Mouse (Mus musculus): ENCODE measurements around the gene Bid. TPM values are rescaled to one million over a fixed set of nuclear protein-coding genes. Genes with fewer than 3 reads are reported as not detected.
"Not testable (repeated sequence)": the region's sequence is repeated elsewhere in the genome, so short reads cannot be mapped to it uniquely, and the experiment has no call there.

The Bid gene
- total RNA-seq, 2 experiments from 2014 or later, result 2.7 to 3.7 TPM

GRCm38 (mm10) chr6:120934176-120934575 lies 17.5 kb upstream of the Bid start:
- no peak for DNase-seq

- DNase-seq, result no peak
Measured at GRCm38 (mm10) chr6:120933670-120934069, 17.0 kb upstream of the Bid start.

- peak; percentile 49 for DNase-seq
Measured at GRCm38 (mm10) chr6:120932597-120932996, 15.9 kb upstream of the Bid start.

DNA sequence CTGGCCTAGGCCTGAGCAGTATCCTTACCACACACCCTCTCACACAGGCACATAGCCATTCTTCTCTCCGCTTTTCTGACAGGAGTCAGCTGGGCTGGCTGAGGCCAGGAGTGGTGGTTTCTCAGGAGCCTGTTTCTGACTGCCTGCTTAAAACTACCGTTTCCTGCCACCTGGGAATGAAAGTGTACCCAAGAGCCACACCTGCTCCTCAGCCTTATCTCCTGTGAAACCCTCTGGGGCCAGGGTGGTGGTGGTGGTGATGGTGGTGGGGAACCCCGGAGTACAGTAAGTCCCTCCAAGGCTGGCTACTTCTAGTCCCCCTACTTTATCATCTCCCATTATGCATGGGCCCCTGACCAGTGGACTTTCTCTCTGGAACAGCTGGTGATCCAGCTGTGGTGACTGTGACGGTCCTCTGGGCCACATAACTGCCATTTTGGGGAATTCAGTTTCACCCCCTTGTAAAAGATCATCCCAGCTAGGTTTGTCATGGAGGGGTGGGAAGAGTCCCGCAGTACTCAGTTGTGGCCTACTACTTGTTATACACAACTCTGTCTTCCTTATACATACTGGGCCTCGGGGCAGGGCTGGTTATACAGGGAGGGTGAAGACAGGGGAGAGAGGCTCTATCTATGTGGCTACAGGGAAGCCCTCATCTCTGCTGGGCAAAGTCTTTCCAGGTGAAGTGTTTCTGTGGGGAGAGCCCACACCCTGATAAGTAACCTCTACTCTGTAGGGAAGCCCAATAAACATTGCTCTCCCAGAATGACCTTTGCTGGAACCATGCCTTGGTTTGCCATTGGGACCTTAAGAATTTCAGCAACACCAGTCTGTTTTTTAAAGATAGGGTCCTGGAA lies 14.0 kb upstream of the Bid start:
- DNase-seq, result no peak

DNA sequence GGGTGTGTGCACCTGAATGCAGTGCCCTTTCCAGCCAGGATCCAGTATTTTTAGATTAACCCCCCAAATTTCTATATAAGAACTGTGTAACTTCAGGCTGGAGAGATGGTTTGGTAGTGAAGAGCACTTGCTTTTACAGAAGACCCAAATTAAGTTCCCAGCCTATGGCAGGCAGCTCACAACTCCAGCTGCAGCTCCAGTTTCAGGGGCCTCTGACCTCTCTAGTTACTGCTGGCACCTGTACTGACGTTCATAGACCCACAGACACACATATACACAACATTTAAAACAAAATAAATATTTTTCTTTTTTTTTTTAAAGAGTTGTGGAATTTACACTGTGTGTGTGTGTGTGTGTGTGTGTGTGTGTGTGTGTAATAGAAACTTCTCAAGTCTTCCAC lies 12.8 kb upstream of the Bid start:
- no peak for DNase-seq

GRCm38 (mm10) chr6:120927765-120928164 lies 11.1 kb upstream of the Bid start:
- peak; percentile 46 for DNase-seq

DNA sequence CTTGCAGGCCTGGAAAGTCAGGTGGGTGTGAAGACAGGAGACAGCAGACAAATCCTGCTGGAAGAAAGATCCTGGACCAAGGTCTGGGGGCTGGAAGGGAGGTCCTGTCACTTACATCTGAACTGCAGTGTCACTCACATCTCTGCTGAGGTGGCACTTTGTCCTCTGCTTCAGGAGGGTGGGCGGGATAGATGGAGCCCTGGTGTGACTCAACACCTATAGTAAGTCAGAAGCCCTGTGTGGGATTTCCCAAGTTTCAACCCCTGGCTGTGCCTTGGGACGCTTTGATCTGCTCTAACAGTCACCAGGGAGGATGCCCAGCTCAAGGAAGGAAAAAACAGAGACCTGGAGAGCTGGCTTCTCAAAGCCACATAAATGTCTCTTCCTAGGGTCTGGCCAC lies 10.2 kb upstream of the Bid start:
- DNase-seq, result no peak

DNA sequence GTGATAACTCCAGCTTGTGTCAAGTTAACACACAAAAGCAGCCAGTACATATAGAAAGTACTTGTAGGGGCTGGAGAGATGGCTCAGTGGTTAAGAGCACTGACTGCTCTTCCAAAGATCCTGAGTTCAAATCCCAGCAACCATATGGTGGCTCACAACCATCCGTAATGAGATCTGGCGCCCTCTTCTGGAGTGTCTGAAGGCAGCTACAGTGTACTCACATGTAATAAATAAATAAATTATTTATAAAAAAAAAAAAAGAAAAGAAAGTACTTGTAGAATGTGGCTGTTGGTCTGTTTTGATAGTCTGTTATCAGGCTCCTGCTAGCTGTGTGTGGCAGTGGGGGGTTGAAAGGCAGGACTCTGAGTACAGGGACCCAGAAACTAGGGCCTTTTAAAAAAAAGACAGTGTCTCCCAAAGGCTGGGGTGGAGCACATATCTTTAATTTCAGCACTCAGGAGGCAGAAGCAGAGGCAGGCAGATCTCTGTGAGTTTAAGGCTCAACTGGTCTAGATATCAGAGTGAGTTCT lies 8.2 kb upstream of the Bid start:
- not testable (repeated sequence) for DNase-seq

- DNase-seq, result no peak
Measured at GRCm38 (mm10) chr6:120917975-120918374, 1.3 kb upstream of the Bid start.

DNA sequence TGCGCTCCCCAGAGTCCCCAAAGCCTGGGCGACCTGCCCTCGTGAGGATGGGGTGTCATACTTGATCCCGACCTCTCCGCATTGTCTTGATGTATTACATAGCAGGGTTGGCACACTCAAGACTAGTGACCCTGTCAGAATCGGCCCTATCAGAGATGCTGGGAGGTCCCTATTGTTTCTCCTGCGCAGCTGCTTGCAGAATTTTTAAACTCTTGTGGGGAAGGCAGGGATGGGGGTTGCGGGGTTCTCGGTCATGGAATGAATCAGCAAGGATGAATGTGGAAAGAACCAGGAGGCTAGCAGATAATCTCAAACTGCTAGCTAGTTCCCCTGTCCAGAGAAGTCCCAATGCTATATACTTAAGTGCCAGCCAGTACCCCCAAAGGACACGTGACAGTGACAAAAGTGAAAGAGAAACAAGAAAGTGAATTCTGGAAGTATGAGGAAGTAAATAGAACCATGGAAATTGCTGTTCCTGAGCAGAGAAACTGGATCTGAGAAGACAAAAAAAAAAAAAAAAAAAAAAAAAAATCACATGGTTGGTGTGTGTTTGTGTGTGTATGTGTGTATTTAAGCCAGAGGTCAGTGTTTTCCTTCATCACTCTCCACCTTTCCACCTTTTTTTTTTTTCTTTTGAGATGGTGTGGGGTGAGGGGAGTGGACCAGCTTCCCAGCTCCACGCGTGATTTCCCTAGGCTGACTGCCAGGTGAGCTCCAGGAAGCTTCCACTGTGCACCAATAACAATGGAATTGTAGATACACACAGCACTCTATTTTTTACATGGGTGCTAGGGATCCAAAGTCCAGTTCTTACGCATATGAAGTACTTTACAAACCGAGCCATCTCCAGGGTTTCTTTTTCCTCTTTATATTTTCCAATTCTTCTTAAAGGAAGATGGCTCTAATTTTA lies 574 bp upstream of the Bid start:
- DNase-seq, result not testable (repeated sequence)

DNA sequence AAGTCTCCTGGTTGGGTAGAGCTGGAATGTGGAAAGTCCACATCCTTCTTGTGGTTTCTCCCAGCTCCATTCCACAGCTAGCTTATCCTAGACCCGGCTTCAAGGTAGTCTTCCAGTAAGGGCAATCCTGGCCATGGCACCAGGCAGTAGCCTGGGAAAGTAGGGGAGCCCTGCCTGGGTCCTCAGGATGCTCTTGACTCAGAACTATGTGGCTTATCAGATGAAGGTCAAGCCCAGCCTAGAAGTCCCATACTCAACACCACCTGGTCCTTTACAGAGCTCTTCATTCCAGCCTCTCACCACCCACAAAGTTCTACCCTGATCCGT lies 1.0 kb downstream of the Bid start:
- DNase-seq, result no peak

GRCm38 (mm10) chr6:120914911-120915648 lies 1.6 kb downstream of the Bid start:
- peak; percentile 43 for DNase-seq

DNA sequence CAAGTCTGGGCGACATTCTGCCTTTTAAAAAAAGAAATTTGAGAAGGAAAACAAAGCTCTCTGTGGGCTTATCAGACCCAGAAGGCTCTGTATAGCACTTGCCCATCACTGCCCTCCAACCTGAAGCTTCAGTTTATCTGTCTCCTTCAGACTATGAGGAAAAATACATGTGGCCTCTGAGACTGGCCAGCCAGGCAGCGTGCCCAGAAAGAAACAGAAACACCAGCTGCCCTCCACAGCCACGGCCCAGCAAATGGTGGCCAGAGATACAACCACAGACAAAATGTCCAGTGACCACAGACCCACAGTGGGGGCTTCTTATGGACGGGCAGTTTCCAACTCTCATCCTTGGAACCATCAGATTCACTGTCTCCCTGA lies 2.1 kb downstream of the Bid start:
- no peak for DNase-seq

- no peak for DNase-seq
Measured at GRCm38 (mm10) chr6:120913783-120914182, 2.9 kb downstream of the Bid start.

GRCm38 (mm10) chr6:120912931-120913330 lies 3.7 kb downstream of the Bid start:
- peak; percentile 51 for DNase-seq

- peak; percentile 35 for DNase-seq
Measured at GRCm38 (mm10) chr6:120911213-120912007, 5.2 kb downstream of the Bid start.

GRCm38 (mm10) chr6:120909501-120909900 lies 7.2 kb downstream of the Bid start:
- no peak for DNase-seq

GRCm38 (mm10) chr6:120907876-120908597 lies 8.6 kb downstream of the Bid start:
- DNase-seq, result not testable (repeated sequence)

DNA sequence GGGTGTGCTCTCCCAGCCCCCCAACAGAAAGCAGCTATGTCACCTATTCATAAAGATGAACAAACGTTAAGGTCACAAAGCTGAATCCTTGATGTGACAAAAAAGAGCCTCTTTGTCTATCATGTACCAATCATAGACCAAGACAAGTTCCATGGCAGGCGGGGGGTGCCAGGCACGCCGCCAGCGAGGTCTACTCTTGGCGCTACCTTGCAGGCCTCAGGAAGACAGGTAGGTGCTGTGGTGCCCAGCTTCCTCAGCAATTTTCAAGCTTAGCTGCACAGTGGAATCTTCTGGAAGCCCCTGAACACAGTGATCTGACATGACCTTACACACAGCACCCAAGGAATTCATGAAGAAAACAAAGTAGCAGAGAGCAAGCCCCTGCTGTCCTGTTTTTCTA lies 10.1 kb downstream of the Bid start:
- no peak for DNase-seq

GRCm38 (mm10) chr6:120905111-120905510 lies 11.5 kb downstream of the Bid start:
- DNase-seq, result no peak

DNA sequence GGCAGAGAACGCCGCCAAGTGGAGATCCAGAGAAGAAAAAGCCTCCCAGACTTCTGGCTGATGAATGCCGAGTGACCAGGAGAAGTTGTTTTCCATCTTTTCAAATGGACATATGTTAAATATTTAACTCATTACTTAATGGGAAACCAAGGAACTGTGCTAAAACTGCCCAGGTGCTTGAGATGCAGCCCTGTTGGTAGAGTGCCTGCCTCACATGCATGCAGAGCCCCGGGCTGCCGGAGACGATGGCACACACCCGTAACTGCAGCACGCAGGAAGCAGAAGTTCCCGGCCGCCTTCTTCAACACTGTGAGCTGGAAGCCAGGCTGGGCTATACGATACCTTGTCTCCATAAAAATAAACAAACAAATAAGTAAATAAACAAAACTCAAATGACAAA lies 12.7 kb downstream of the Bid start:
- DNase-seq, result no peak

All from heart, postnatal 4 days (tissue).